Mouse (Mus musculus) erythroblast, embryonic 14.5 days (primary cell): ENCODE data around the gene Pimreg.

Experiments used
- GATA1 ChIP-seq: IDR thresholded peaks from 2 replicates; pipeline ENCODE4 v1.6.1; 2012; ENCODE audit warnings: low read length, inconsistent platforms, mixed read lengths
- TAL1 ChIP-seq: IDR thresholded peaks from 3 replicates; pipeline ENCODE4 v1.6.1; 2012; ENCODE audit warnings: low read length, inconsistent platforms, mixed read lengths

DNA sequence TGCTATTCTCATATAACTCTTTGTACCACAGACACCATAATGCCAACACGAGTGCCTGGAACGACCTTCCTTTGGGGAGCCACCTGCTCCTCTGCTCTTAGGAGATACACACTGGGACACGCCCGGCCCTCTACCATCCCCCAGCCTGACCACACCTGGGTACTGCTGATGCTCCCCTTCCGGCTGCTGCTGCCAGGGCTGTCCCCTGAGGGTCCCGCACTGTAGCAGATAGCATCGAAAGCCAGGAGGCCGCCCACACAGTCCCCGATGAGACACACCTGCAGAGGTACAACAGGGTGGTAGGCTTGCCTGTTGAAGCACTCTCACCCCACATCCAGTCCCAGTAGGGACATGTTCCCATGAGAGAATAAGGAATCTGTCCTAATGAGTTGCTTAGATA lies 28.9 kb downstream of the Pimreg start:
- TF ChIP-seq TAL1 (no peak), GATA1 (no peak)
